Mouse (Mus musculus): ENCODE measurements around the gene 0610030E20Rik.

The 0610030E20Rik gene

DNA sequence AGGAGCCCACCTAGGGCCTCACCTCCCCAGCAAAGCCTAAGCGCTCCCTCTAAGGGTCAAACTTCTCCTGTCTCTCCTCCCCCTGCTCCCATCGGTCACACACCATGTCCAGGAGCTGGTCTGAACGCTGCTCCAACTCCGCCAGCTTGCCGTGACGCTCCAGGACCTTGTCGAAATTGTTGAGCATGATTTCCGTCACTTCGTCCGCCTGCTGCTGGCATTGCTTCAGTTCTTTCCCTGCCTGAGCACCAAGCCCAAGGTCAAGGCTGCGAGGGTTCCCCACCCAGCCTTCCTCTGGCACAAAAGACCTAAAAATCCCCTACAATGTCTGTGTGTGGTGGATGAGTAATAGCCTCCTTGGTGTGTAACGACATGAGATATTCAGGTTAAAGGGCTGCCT lies 23.0 kb downstream of the 0610030E20Rik start:
- no peak for DNase-seq (ENCODE audit: low read depth)

- DNase-seq (ENCODE audit: low read depth) = no peak
These were observed 24.0 kb downstream of the 0610030E20Rik start for GRCm38 (mm10) chr6:72371147-72371546.

DNA sequence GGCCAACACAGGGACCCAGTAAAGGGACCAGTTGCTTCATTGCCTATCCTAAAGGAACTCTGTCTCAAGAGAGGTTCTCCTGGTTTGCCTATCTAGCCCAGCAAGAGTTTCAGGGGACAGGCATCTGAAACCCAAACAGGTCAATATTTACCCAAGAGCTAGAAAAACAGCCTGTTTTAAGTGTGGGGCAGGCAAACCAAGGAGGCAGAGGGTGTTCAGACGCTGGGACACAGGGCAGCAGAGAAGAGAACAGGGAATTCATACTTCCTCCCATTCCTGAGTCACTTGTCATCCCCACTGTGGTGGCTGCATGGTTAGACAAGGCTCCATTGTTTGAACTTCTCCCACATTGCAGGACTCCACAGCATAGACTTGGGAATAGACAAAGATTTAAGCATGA lies 24.5 kb downstream of the 0610030E20Rik start:
- DNase-seq (ENCODE audit: low read depth) = no peak

- DNase-seq (ENCODE audit: low read depth) = no peak
These were observed 26.1 kb downstream of the 0610030E20Rik start for GRCm38 (mm10) chr6:72373184-72373583.

DNA sequence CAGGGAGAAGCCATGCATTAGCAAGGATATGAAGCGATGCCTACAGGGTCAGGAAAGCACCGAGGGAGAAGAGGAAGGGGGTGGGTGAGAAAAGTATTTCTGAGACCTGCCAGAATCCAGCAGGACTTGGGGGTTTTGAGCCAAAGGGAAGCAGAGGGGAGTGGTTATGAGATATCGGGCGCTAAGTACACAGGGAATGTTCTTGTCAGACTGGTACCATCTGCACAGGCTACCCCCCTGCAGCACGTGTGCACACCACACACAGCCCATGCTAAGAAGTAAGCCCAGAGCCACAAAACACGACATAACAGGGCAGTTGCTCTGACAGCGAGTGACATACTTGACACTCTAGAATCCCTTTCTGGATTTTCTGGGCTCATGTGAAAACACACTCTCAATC lies 27.1 kb downstream of the 0610030E20Rik start:
- no peak for DNase-seq (ENCODE audit: low read depth)

GRCm38 (mm10) chr6:72374820-72375563 lies 27.9 kb downstream of the 0610030E20Rik start:
- peak; percentile 31 for DNase-seq (ENCODE audit: low read depth)

GRCm38 (mm10) chr6:72378510-72379234 lies 31.6 kb downstream of the 0610030E20Rik start:
- no peak for DNase-seq (ENCODE audit: low read depth)

GRCm38 (mm10) chr6:72379377-72380130 lies 32.4 kb downstream of the 0610030E20Rik start:
- DNase-seq (ENCODE audit: low read depth) = peak; percentile 30

- DNase-seq (ENCODE audit: low read depth) = peak; percentile 74
These were observed 33.1 kb downstream of the 0610030E20Rik start, which contains the start of gene Vamp5 for GRCm38 (mm10) chr6:72380131-72380770. TSS of gene Vamp5 (minus strand) at chr6:72380468.

GRCm38 (mm10) chr6:72382494-72382893 lies 35.4 kb downstream of the 0610030E20Rik start:
- no peak for DNase-seq (ENCODE audit: low read depth)

GRCm38 (mm10) chr6:72383142-72383820 lies 36.2 kb downstream of the 0610030E20Rik start:
- no peak for DNase-seq (ENCODE audit: low read depth)

DNA sequence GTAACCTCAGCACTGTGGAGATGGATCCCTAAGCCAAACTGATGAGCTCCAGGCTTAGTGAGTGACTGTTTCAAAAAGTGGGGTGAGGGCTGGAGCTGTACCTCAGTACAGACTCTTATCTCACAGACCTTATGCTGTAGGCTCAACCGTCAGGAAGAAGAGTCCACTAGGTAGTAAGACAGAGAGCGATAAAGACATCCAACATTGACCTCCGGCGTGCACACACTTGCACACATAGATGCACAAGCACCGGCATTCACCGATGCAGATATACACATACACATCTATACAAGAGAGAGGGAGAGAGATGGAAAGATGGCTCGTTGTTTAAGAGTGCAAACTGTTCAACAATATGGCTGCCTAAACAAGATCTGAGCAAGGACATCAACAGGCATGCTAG lies 36.8 kb downstream of the 0610030E20Rik start:
- DNase-seq (ENCODE audit: low read depth) = peak; percentile 22

DNA sequence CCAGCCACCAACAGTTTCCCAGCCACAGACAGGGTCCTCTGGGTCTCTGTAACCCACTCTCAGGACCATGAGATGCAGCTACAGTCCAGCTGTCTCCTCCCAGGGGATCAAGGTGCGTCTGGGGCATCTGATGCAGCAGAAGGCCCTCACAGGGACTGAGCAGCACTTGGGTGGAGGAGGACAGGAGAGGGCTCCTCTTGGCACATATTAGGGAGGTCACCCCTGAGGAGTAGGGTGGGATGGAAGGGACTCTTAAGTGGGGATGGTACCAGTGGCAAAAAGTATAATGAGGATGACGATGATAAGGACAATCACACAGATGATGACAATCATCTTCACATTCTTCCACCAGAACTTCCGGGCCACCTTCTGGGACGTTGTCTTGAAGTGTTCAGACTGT lies 38.1 kb downstream of the 0610030E20Rik start:
- no peak for DNase-seq (ENCODE audit: low read depth)

- no peak for DNase-seq (ENCODE audit: low read depth)
These were observed 39.4 kb downstream of the 0610030E20Rik start for GRCm38 (mm10) chr6:72386561-72386960.

- no peak for DNase-seq (ENCODE audit: low read depth)
These were observed 40.7 kb downstream of the 0610030E20Rik start for GRCm38 (mm10) chr6:72387816-72388215.

- DNase-seq (ENCODE audit: low read depth) = no peak
These were observed 41.1 kb downstream of the 0610030E20Rik start for GRCm38 (mm10) chr6:72388266-72388665.

DNA sequence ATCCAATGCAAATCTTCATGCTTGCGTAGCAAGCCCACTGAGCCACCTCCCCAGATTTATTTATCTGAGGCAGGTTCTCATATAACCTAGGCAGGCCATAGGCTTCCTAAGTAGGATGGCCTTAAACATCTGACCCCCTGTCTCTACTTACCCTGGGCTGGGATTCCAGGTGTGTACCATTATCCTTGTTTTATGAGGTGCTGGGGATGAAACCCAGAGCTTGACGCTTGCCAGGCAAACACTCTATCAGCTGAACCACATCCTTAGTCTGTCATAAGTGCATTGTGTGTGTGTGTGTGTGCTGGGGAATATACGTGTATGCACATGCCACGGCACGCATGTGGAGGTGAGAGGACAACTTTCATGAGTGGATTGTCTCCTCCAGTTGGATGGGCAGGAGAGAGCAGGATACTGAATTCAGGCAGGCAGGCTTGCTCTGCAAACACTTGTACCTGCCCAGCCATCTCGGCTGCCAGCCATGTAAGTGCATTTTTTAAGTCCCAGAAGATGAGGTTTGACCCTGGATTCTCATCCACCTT lies 41.7 kb downstream of the 0610030E20Rik start:
- no peak for DNase-seq (ENCODE audit: low read depth)

- DNase-seq (ENCODE audit: low read depth) = no peak
These were observed 42.4 kb downstream of the 0610030E20Rik start for GRCm38 (mm10) chr6:72389471-72389940.

- DNase-seq (ENCODE audit: low read depth) = no peak
These were observed 43.0 kb downstream of the 0610030E20Rik start, which contains the start of gene Vamp8 for GRCm38 (mm10) chr6:72389941-72390771. TSS of gene Vamp8 (minus strand) at chr6:72390703.
